Mouse (Mus musculus): Measurements from ENCODE around the gene Gm48552. TPM values are rescaled to one million over a fixed set of nuclear protein-coding genes. Genes with fewer than 3 reads are reported as not detected.

Gm48552 gene
- polyA plus RNA-seq, 1 experiment from 2014 or later: 2.9 TPM

GRCm38 (mm10) chr10:81365672-81366476 is 22.9 kb upstream of the Gm48552 start, which contains the start of gene 4930404N11Rik:
TSS of gene 4930404N11Rik (minus strand) at chr10:81365816.
- Histone ChIP-seq H3K27me3 (ENCODE audit: control insufficient read depth, insufficient read depth, low read length) (peaks cover 14% of the 10 kb centered on the region; the same call in 1 of the 2 replicates), H3K9me3 (ENCODE audit: control insufficient read depth, low read length) (no peaks in the 10 kb centered on the region), H3K4me1 (ENCODE audit: control insufficient read depth, insufficient read depth, low read length) (peaks cover 20% of the 10 kb centered on the region), H3K9ac (replicated peaks; ENCODE audit: low read length) (peak within 1 kb of the TSS; percentile 36; the same call in 1 of the 2 replicates), H3K4me3 (replicated peaks; ENCODE audit: low read depth, low read length) (peak within 1 kb of the TSS; percentile 23; the same call in 1 of the 2 replicates), H3K36me3 (ENCODE audit: control insufficient read depth, insufficient read depth, low read length) (peaks cover 47% of the 10 kb centered on the region), H3K4me2 (ENCODE audit: low read length) (peak within 1 kb of the TSS; percentile 53), H3K27ac (replicated peaks; ENCODE audit: low read depth, low read length) (no peak within 1 kb of the TSS)
- no peak for ATAC-seq (ENCODE audit: low FRiP score, low TSS enrichment)
- peak; percentile 52 for DNase-seq
- WGBS: 16% methylated on average over 12 of the region's 12 CpGs

DNA sequence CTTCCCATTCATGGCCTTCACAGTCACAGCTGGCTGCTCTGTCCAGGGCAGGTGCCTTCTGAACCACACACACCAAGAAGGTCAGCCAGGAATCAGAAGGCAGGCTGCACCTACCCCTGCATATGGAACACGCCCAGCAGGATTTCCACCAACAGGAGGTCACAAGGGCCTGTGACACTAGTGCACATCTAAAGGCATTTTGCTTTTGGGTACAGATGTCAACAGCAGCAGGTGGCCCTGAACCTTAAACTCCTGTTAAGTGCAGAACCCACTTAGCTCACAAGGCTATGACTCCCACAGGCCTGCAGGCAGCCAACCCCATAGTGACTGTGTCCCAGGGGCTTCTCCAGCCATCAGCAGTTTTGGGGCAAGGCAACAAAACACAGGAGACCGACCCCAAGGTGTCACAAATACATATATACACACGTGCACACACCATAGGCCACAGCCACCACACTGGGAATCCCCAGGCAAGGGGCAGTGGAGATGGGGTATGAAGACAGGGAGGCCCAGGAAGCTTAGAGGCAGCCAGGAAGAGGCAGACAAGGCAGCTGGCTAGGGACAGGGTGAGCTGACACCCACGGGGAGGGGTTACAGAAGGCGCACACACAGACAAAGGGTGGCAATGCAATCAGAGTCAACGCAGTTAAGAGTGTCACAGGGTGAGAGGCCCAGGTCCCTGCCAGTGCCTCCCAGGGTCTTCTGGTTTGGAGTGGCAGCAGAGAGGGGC is 22.2 kb upstream of the Gm48552 start:
- Histone ChIP-seq H3K27me3 (ENCODE audit: control insufficient read depth, insufficient read depth, low read length) (peaks cover 14% of the 10 kb centered on the region; the same call in 1 of the 2 replicates), H3K4me1 (ENCODE audit: control insufficient read depth, insufficient read depth, low read length) (peaks cover 20% of the 10 kb centered on the region), H3K27ac (replicated peaks; ENCODE audit: low read depth, low read length) (no peak overlapping the region), H3K4me2 (ENCODE audit: low read length) (no peak overlapping the region), H3K4me3 (replicated peaks; ENCODE audit: low read depth, low read length) (no peak overlapping the region), H3K9ac (replicated peaks; ENCODE audit: low read length) (no peak overlapping the region), H3K36me3 (ENCODE audit: control insufficient read depth, insufficient read depth, low read length) (peaks cover 55% of the 10 kb centered on the region), H3K9me3 (ENCODE audit: control insufficient read depth, low read length) (no peaks in the 10 kb centered on the region)
- ATAC-seq (ENCODE audit: low FRiP score, low TSS enrichment) (no peak), DNase-seq (no peak)
- 78% methylated on average over 6 of the region's 6 CpGs for WGBS

- Histone ChIP-seq H3K27me3 (ENCODE audit: control insufficient read depth, insufficient read depth, low read length) (peaks cover 14% of the 10 kb centered on the region; the same call in 1 of the 2 replicates), H3K4me2 (ENCODE audit: low read length) (no peak overlapping the region), H3K9ac (replicated peaks; ENCODE audit: low read length) (no peak overlapping the region), H3K36me3 (ENCODE audit: control insufficient read depth, insufficient read depth, low read length) (peaks cover 56% of the 10 kb centered on the region), H3K9me3 (ENCODE audit: control insufficient read depth, low read length) (no peaks in the 10 kb centered on the region), H3K4me1 (ENCODE audit: control insufficient read depth, insufficient read depth, low read length) (peaks cover 20% of the 10 kb centered on the region), H3K4me3 (replicated peaks; ENCODE audit: low read depth, low read length) (no peak overlapping the region), H3K27ac (replicated peaks; ENCODE audit: low read depth, low read length) (no peak overlapping the region)
- ATAC-seq (ENCODE audit: low FRiP score, low TSS enrichment) (no peak), DNase-seq (no peak)
- WGBS: 60% methylated on average over 6 of the region's 6 CpGs
Observed at GRCm38 (mm10) chr10:81367207-81367495, 21.7 kb upstream of the Gm48552 start.

DNA sequence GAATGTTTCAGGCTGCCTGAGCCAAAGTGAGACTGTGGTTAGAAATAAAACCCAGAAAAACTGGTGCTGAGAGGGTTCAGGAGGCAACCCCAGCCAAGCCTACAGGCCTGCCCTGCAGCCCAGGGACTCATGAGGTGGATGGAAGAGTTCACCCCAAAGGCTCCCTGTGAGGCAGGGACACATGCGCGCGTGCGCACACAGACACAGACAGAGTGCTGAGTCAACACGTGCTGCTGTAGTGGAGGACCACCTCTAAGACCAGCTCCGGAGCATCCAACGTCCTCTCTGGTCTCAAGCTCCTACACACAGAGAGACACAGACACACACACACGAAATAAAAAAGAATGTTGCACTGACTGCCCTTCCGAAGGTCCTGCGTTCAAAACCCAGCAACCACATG is 13.5 kb upstream of the Gm48552 start:
- DNase-seq (no peak), ATAC-seq (ENCODE audit: low FRiP score, low TSS enrichment) (no peak)
- H3K4me3 ChIP-seq (replicated peaks; ENCODE audit: low read depth, low read length): no peak overlapping the region
- H3K36me3 ChIP-seq (ENCODE audit: control insufficient read depth, insufficient read depth, low read length): peaks cover 37% of the 10 kb centered on the region
- H3K27me3 ChIP-seq (ENCODE audit: control insufficient read depth, insufficient read depth, low read length): no peaks in the 10 kb centered on the region
- H3K9me3 ChIP-seq (ENCODE audit: control insufficient read depth, low read length): no peaks in the 10 kb centered on the region
- peaks cover 20% of the 10 kb centered on the region for H3K4me1 ChIP-seq (ENCODE audit: control insufficient read depth, insufficient read depth, low read length)
- WGBS: 96% methylated on average over 10 of the region's 10 CpGs
- H3K9ac ChIP-seq (replicated peaks; ENCODE audit: low read length): no peak overlapping the region
- H3K4me2 ChIP-seq (ENCODE audit: low read length): no peak overlapping the region
- H3K27ac ChIP-seq (replicated peaks; ENCODE audit: low read depth, low read length): no peak overlapping the region

DNA sequence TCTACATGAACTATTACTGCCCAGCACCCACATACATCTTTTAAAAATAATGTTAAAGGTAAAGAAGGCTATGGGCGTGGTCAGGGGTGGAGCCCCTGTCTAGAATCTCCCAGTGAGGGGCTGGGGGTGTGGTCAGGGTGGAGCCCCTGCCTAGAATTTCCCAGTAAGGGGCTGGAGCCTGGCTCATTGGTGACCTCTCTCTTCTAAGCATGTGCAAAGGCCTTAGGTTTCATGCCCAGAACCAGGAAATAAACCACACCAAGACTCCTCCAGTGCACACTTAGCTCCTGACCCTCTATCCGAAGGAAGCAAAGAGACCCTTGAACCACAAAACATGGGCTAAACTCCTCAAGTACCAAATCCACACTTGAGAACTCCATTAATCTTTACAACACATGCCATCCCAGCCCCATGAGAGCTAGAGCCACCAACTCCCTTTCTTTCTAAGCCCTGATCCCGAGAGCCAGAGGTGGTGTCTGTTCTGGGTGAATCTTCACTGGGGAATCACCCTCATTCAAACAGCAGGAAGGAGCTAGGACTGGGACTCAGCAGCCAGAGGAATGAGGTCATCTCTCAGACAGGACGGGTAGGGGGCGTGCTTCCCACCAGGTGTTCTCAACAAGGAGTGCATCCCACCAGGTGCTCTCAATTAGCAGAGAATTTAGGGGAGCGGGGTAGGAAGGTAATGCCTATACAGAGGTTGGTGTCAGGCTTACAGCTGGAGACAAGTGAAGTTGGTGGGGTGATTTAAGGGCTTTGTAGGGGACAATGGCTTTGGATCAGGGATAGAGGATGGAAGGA is 12.0 kb upstream of the Gm48552 start:
- 45% methylated on average over 6 of the region's 6 CpGs for WGBS
- H3K36me3 ChIP-seq (ENCODE audit: control insufficient read depth, insufficient read depth, low read length): peaks cover 24% of the 10 kb centered on the region
- DNase-seq (no peak), ATAC-seq (ENCODE audit: low FRiP score, low TSS enrichment) (no peak)
- peak overlapping the region; percentile 92; the same call in 1 of the 2 replicates for H3K9ac ChIP-seq (replicated peaks; ENCODE audit: low read length)
- H3K27ac ChIP-seq (replicated peaks; ENCODE audit: low read depth, low read length): no peak overlapping the region
- H3K4me1 ChIP-seq (ENCODE audit: control insufficient read depth, insufficient read depth, low read length): peaks cover 20% of the 10 kb centered on the region
- H3K4me2 ChIP-seq (ENCODE audit: low read length): peak overlapping the region; percentile 91
- no peaks in the 10 kb centered on the region for H3K27me3 ChIP-seq (ENCODE audit: control insufficient read depth, insufficient read depth, low read length)
- H3K9me3 ChIP-seq (ENCODE audit: control insufficient read depth, low read length): no peaks in the 10 kb centered on the region
- H3K4me3 ChIP-seq (replicated peaks; ENCODE audit: low read depth, low read length): peak overlapping the region; percentile 85

GRCm38 (mm10) chr10:81377362-81377664 is 11.5 kb upstream of the Gm48552 start:
- H3K36me3 ChIP-seq (ENCODE audit: control insufficient read depth, insufficient read depth, low read length): peaks cover 24% of the 10 kb centered on the region
- peak overlapping the region; percentile 92 for H3K9ac ChIP-seq (replicated peaks; ENCODE audit: low read length)
- peaks cover 20% of the 10 kb centered on the region for H3K4me1 ChIP-seq (ENCODE audit: control insufficient read depth, insufficient read depth, low read length)
- no peak overlapping the region for H3K27ac ChIP-seq (replicated peaks; ENCODE audit: low read depth, low read length)
- H3K27me3 ChIP-seq (ENCODE audit: control insufficient read depth, insufficient read depth, low read length): no peaks in the 10 kb centered on the region
- H3K4me2 ChIP-seq (ENCODE audit: low read length): peak overlapping the region; percentile 91
- DNase-seq (no peak), ATAC-seq (ENCODE audit: low FRiP score, low TSS enrichment) (no peak)
- WGBS: 65% methylated on average over 2 of the region's 2 CpGs
- peak overlapping the region; percentile 85 for H3K4me3 ChIP-seq (replicated peaks; ENCODE audit: low read depth, low read length)
- H3K9me3 ChIP-seq (ENCODE audit: control insufficient read depth, low read length): no peaks in the 10 kb centered on the region

- Histone ChIP-seq H3K4me1 (ENCODE audit: control insufficient read depth, insufficient read depth, low read length) (peaks cover 20% of the 10 kb centered on the region), H3K27ac (replicated peaks; ENCODE audit: low read depth, low read length) (peak within 1 kb of the TSS; percentile 85), H3K27me3 (ENCODE audit: control insufficient read depth, insufficient read depth, low read length) (no peaks in the 10 kb centered on the region), H3K9me3 (ENCODE audit: control insufficient read depth, low read length) (no peaks in the 10 kb centered on the region), H3K4me2 (ENCODE audit: low read length) (peak within 1 kb of the TSS; percentile 91), H3K9ac (replicated peaks; ENCODE audit: low read length) (peak within 1 kb of the TSS; percentile 92), H3K4me3 (replicated peaks; ENCODE audit: low read depth, low read length) (peak within 1 kb of the TSS; percentile 85), H3K36me3 (ENCODE audit: control insufficient read depth, insufficient read depth, low read length) (peaks cover 21% of the 10 kb centered on the region)
- DNase-seq (no peak), ATAC-seq (ENCODE audit: low FRiP score, low TSS enrichment) (peak; percentile 49)
- under 1% methylated on average over 58 of the region's 59 CpGs for WGBS
Observed at GRCm38 (mm10) chr10:81377793-81378552, 10.8 kb upstream of the Gm48552 start, which contains the start of gene Fzr1. TSS of gene Fzr1 (minus strand) at chr10:81378516.

Data from midbrain, embryonic 14.5 days (tissue).